Mouse (Mus musculus) urinary bladder, postnatal 25 days (tissue): ENCODE measurements around the gene Gdap1l1.

Experiments used
- DNase-seq: peaks from one replicate; pipeline ENCODE4 v3.0.0; 2022; ENCODE audit warnings: low spot score

Gene Gdap1l1

DNA sequence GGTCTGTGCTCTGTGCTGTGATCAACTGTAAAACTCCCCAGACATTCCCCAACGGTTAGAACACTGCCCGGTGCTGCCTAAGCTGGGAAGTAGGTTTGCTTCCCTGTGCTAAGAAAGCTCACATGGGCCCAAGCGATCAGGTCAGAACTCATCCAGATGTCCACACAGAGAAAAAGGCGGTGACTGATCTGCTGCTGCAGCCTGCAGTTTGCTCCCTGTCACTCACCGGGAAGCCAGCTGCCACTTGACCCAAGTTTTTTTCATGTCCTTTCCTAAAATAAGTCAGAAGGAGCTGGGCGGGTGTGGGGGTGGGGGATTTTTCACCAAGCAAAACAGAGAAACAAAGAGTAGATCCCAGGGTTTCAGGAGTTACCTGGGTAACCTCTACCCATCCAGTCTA is 26.3 kb downstream of the Gdap1l1 start:
- no peak for DNase-seq

DNA sequence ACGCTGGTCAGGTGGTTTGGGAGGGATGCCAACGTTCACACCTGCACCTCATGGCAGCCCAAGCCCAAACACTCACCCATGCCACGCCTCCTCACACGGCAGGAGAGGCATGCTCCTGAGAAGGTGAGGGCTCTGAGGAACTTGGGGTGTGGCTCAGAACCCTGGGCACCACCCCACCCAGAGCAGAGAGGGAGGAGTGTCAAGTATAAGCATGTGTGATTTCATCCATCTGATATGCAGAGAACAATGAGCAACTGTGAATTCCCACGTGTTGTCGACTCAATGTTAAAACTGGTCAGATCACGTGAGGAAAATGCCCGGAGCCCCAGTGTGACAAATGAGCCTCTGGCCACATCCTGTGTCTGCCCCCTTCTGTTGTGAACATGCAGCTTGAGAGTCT is 28.5 kb downstream of the Gdap1l1 start:
- DNase-seq = no peak

- no peak for DNase-seq
Observed at GRCm38 (mm10) chr2:163467585-163467984, 29.3 kb downstream of the Gdap1l1 start.

GRCm38 (mm10) chr2:163468866-163469265 is 30.6 kb downstream of the Gdap1l1 start:
- DNase-seq = no peak

DNA sequence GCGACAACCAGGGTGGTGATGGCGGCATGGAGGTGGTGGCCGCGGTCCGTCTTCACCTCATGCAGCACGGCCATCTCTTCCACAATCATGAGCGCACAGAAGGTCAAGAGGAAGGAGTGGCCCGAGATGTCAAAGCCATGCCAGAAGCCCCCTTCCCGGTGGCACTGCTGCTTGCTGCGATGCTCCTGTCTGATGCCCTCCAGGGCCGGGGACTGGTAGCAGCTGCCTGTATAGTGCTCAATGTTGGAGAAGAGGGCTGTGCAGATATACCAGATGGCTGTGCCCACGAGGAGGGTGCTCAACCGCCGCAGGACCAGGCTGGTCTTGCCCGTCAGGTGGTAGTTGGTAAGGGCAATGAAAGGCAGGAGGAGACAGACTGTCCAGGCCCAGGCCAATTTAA is 31.4 kb downstream of the Gdap1l1 start:
- DNase-seq = no peak

DNA sequence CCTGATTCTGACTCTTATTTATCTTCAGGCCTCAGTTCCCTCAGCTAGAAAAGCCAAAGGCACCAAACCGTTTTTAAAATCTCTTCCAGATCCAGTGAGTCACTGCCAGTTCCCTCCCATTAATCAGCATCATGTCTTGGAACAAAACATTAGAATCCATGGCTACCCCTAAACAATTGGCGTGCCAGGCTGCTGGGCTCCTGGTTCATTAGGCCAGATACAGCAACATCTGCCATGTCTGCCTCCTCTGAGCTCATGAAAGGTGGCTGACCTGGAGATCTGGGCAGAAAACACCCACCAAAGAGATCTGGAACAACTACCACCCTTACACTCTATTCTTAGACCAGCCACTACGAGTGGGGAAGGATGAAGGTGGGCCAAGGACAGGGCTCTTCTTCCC is 32.9 kb downstream of the Gdap1l1 start:
- DNase-seq = no peak

- peak; percentile 11 for DNase-seq
Observed at GRCm38 (mm10) chr2:163471710-163472465, 33.6 kb downstream of the Gdap1l1 start.

GRCm38 (mm10) chr2:163472466-163472851 is 34.2 kb downstream of the Gdap1l1 start, which contains the start of gene Fitm2:
Fitm2 (minus strand) TSS chr2:163472629.
- DNase-seq = peak; percentile 95

- DNase-seq = no peak
Observed at GRCm38 (mm10) chr2:163480191-163480825, 42.0 kb downstream of the Gdap1l1 start.

GRCm38 (mm10) chr2:163481539-163482029 is 43.3 kb downstream of the Gdap1l1 start:
- DNase-seq = no peak

DNA sequence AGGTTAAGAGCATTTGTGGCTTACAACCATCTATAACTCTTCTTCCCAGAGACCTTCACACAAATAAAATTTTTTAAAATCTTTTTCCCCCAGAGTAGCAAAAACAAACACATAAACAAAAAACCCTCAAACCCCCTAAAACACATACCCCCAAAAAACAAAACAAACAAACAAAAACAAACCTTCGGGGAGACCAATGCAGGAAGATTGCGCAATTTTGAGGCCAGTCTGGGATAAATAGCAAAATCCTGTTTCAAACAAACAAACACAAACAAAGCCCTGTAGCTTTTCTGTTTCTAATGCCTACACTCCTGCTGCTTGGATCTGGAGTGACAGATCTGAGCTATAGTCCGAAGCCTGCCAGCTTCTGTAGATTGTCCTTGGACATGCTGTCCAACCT is 49.1 kb downstream of the Gdap1l1 start:
- no peak for DNase-seq

GRCm38 (mm10) chr2:163489725-163490291 is 51.5 kb downstream of the Gdap1l1 start:
- DNase-seq = no peak

GRCm38 (mm10) chr2:163490656-163491055 is 52.4 kb downstream of the Gdap1l1 start:
- DNase-seq = no peak

DNA sequence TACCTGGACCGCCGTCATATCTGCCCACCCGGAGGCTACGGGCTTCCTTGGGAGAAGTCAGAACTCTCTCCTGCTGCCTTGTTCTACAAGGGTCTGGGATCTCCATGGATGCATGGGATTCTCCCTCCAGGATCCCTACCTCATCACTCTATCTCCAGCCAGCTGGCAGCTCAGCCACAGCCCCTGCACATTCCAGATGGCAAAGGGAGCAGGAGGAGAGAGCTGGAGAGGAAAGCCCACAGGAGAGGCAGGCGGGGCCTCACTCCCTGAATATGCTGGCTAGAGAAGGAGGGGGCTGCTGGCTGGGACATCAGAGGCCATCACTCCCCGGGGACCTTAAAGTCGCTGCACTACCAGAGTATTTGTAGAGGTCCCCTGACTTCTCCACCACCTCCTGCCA is 53.1 kb downstream of the Gdap1l1 start:
- no peak for DNase-seq

DNA sequence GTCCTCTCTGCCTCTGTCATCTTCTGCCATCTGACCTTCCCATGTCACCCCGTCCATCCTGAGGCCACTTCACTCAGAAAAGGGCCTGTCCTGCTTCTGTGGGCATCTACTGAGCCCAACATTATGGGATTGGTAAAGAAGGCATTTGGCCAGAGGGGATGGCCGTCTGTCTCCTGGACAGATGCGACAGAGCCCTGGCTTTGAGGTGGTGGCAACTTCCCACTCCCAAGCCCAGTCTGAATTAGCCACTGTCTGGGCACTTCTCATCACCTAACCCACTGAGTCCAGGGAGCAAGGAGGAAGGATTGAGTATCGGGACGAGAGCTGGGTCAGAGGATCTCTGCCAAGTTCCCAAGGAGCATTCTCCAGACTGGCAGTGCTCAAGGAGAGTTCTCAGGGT is 53.7 kb downstream of the Gdap1l1 start, which contains the start of gene R3hdml:
Gene R3hdml, plus strand, starts transcription at position 301 of the 400 bp plus-strand sequence.
- no peak for DNase-seq

DNA sequence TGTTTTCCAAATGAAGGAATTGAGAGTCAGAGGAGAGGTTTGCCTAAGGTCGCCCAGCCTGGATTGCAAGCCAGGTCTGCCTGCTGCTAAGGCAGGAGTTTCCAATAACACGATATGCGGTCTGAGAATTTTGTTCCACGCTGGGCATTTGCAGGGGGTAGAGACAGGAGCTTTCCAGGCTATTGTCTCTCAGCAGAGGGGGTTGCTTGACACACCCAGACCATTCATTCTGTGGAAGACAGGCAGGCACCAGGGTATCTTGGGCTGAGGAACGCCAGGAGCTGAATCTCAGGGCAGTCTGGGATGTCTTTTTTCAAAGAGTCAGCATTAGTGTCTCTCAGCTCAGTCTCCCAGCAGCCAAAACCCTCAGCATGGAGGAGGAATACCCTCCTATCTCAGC is 54.8 kb downstream of the Gdap1l1 start:
- no peak for DNase-seq

DNA sequence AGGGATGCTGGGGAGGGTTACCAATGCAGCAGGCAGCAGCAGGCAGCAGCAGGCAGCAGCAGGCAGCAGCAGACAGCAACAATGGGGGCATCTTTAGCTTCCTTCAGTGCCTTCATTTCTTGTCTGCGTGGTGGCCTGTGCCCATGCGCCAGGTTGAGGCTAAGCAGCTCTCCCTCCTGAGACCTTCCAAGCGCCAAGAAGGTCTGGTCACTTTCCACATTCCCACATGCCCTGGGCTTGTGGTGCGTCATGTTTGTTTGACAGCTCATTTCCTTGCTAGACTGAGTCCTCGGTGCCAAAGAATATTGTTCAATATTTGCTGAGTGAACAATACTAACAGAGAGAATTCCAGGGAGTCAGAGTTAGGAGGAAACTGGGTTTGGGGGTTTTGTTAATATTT is 55.7 kb downstream of the Gdap1l1 start:
- DNase-seq = no peak

DNA sequence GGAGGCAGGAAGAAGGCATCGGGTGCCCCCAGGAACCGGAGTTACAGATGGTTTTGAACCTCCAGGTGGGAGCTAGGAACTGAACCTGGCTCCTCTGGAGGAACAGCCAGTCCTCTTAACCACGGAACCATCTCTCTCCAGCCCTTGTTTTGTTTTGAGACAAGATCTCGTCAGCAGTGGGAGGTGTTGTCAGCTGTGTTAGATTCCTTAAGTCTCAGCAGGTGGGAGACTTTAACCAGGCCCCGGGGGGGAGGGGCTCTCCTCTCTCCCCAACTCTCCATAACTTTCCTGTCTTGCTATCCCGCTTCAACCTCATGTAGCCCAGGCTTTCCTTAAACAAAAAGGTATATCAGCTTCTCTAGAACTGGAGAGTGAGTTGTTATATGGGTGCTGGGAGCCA is 56.2 kb downstream of the Gdap1l1 start:
- DNase-seq = no peak

DNA sequence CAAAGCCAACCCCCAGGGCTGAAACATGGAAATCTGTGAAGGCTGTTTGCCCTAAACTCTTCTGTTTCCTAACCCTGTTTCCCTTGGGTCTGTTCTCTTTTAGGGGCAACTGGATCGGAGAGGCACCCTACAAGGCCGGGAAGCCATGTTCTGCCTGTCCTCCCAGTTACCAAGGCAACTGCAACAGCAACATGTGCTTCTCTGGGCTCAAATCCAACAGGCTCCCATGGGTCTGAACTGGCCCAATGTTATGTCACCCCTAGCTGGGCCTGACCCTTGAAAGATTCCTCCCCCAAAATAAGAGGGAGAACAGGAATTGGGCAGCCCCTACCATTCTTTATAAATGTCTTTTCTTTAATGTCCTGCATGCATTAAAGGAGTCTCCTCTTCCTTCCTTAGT is 63.9 kb downstream of the Gdap1l1 start:
- no peak for DNase-seq

GRCm38 (mm10) chr2:163503191-163503590 is 64.9 kb downstream of the Gdap1l1 start:
- no peak for DNase-seq
